ENCODE assay signal across 8 mouse cellular contexts in the genomic region with DNA sequence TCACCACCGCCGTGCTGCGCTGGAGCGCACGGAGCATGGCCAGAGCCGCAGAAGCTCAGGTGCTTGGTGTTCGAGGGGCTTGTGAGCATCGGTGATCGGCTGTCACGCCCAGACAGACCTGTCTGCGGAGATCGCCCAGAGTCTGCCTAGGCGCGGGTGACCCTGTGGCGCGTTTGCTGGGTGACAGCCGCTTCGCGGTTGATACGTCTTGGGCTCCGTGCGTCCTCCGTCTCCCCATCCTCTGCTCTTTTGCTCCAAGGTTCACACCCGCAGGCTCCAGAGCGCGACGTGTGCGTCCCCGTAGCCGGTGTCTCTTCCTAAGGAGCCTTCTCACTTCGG.
DNase-seq lines count a peak whose midpoint lies in the region; ATAC-seq and TF ChIP-seq lines count a peak whose summit lies in the region.

No protein-coding gene starts in this region.

- ATAC-seq in frontal cortex, adult (ENCODE audit: low TSS enrichment) = peak; percentile 11; the same call in 1 of the 2 replicates
- ATAC-seq in liver, embryonic 14.5 days (ENCODE audit: insufficient read depth) = peak; percentile 40

- TF ChIP-seq POLR2A in thymus, adult 2 months (IDR thresholded peaks at IDR 0.05; ENCODE audit: control insufficient read depth, extremely low read depth, insufficient read depth, low read length, poor library complexity) = no peak

- peak overlapping the region; percentile 2; the same call in 1 of the 2 replicates for H3K9ac ChIP-seq in liver, embryonic 14.5 days (replicated peaks)

- TF ChIP-seq EP300 in liver, embryonic 14.5 days (IDR thresholded peaks at IDR 0.05; ENCODE audit: low read depth) = no peak

- H3K4me1 ChIP-seq in thymus, adult 2 months (replicated peaks; ENCODE audit: control insufficient read depth, insufficient read depth, low read length) = peaks cover 14% of the 10 kb centered on the region
- H3K4me1 ChIP-seq in liver, embryonic 14.5 days (replicated peaks; ENCODE audit: control insufficient read depth in 2 of 2, insufficient read depth in 2 of 2, low read length in 1 of 2) = no peaks in the 10 kb centered on the region; a peak in 1 of 4 replicates

- H3K9me3 ChIP-seq in liver, embryonic 14.5 days (ENCODE audit: control insufficient read depth, low read length) = no peaks in the 10 kb centered on the region

- H3K4me3 ChIP-seq in thymus, adult 2 months (ENCODE audit: control insufficient read depth, insufficient read depth, low read length) = peak overlapping the region; percentile 35
- peak overlapping the region; percentile 42 to 54 for H3K4me3 ChIP-seq in liver, embryonic 14.5 days (ENCODE audit: insufficient read depth in 1 of 2, low read depth in 2 of 2, low read length in 2 of 2)

- TF ChIP-seq CTCF in thymus, adult 2 months (IDR thresholded peaks at IDR 0.05; ENCODE audit: borderline replicate concordance, control insufficient read depth, extremely low read depth, insufficient read depth, low read length, poor library complexity) = no peak
- no peak for TF ChIP-seq CTCF in liver, embryonic 14.5 days (IDR thresholded peaks at IDR 0.05; ENCODE audit: low read depth)

- 1% methylated on average over 31 of the region's 31 CpGs for WGBS in thymus, adult 2 months
- WGBS in liver, embryonic 14.5 days (ENCODE audit: insufficient replicate concordance) = under 1% methylated on average over 31 of the region's 31 CpGs

- H3K27me3 ChIP-seq in thymus, adult 2 months (ENCODE audit: control insufficient read depth, insufficient read depth, low read length) = peaks cover 7% of the 10 kb centered on the region; the same call in 1 of the 2 replicates
- H3K27me3 ChIP-seq in liver, embryonic 14.5 days (ENCODE audit: control insufficient read depth, insufficient read depth, low read length) = peaks cover 33% of the 10 kb centered on the region

- no peak overlapping the region for H3K27ac ChIP-seq in thymus, adult 2 months (ENCODE audit: control insufficient read depth, insufficient read depth, low read length)
- H3K27ac ChIP-seq in liver, embryonic 14.5 days = no peak overlapping the region

- no peak for DNase-seq in frontal cortex, postnatal 25 days (ENCODE audit: low spot score in 2 of 2)
- DNase-seq in thymus, adult 2 months = no peak
- DNase-seq in thymus, postnatal 14 days = no peak
- no peak for DNase-seq in liver, embryonic 14.5 days (ENCODE audit: low read depth in 3 of 3, low spot score in 3 of 3)
- DNase-seq in adrenal gland, postnatal 4 days (ENCODE audit: low spot score in 2 of 2) = no peak
- DNase-seq in spleen, adult 18-20 months = no peak
- no peak for DNase-seq in frontal cortex, postnatal 10 days (ENCODE audit: low spot score in 2 of 2)

- peak overlapping the region; percentile 74 for H3K4me2 ChIP-seq in liver, embryonic 14.5 days (ENCODE audit: low read depth)

- H3K36me3 ChIP-seq in thymus, adult 2 months (ENCODE audit: control insufficient read depth, insufficient read depth, low read length) = no peaks in the 10 kb centered on the region
- H3K36me3 ChIP-seq in liver, embryonic 14.5 days (replicated peaks; ENCODE audit: control insufficient read depth, insufficient read depth, low read depth) = no peaks in the 10 kb centered on the region
